Mouse (Mus musculus): ENCODE results near the gene Gm21764. TPM values are rescaled to one million over a fixed set of nuclear protein-coding genes. Genes with fewer than 3 reads are reported as not detected.
"Not testable (repeated sequence)": the region's sequence is repeated elsewhere in the genome, so short reads cannot be mapped to it uniquely, and the experiment has no call there.

Gm21764 gene
- not detected in 2 replicates for polyA plus RNA-seq (2016; fragmentation: Nextera tagmentation; extraction: Ambion mirVana)

DNA sequence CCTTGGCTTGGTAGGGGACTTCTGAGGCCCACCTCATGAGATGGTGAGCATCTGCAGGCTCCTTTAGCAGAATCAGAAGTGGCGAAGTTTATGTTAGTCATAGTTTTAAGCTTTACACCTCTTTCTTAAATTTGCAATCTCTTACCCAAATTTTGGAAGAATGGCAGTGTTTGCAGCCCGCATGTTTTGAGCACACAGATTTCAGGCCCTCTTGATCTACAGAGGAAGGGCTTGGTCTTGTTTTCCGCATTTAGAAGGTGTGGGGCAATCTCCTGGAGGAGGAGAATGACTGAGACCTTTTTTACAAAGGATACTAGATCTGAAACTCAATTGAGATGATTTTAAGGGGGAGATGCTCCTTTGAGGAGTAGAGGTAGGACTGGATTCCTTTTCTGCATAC is at the start of gene Gm21764:
Gene Gm21764 (minus strand): TSS at position 101 of the 400 bp plus-strand sequence.
- H3K4me2 ChIP-seq; H3K9me3 ChIP-seq; H3K9ac ChIP-seq (replicated peaks); ATAC-seq (ENCODE audit: insufficient number of reproducible peaks, insufficient read depth, low FRiP score, low TSS enrichment, low read depth); H3K27me3 ChIP-seq; H3K36me3 ChIP-seq; H3K27ac ChIP-seq; H3K4me3 ChIP-seq (replicated peaks); H3K4me1 ChIP-seq (replicated peaks): not testable (repeated sequence)
- WGBS: no CpG with 5 or more reads among the region's 3 CpGs

DNA sequence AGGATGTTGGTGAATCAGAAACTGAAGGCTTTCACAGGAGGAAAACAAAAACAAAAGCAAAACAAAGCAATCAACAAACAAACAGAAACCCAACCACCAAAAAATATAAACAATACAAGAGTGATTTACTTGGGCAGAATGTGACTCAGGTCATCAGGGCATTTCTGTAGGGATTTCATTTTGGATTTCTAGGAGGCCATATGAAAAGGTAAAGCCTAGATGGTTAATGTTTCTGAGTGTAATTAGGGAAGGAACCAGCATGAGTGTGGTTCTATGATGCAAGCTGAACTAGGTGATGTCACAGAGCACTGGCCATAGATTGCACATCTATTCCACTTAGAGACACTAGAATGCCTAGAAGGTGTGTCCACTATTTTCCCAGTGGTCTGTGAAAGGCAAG is 27.2 kb upstream of the Gm21764 start, which contains the start of gene Ssty1:
Gene Ssty1 (plus strand): TSS at position 301 of the 400 bp plus-strand sequence.
- H3K4me2 ChIP-seq; H3K27me3 ChIP-seq; H3K4me3 ChIP-seq (replicated peaks); H3K36me3 ChIP-seq; H3K9ac ChIP-seq (replicated peaks); H3K9me3 ChIP-seq; H3K27ac ChIP-seq; H3K4me1 ChIP-seq (replicated peaks); ATAC-seq (ENCODE audit: insufficient number of reproducible peaks, insufficient read depth, low FRiP score, low TSS enrichment, low read depth): not testable (repeated sequence)

Other genes with a start within 250 kb of the Gm21764 start
- gene Gm21904, start 215.5 kb downstream of the Gm21764 start, polyA plus RNA-seq (2016; fragmentation: Nextera tagmentation; extraction: Ambion mirVana): not detected in 2 replicates
- gene Gm20772, start 187.1 kb downstream of the Gm21764 start, polyA plus RNA-seq (2016; fragmentation: Nextera tagmentation; extraction: Ambion mirVana): not detected in 2 replicates
- gene Gm20831, start 187.1 kb downstream of the Gm21764 start, polyA plus RNA-seq (2016; fragmentation: Nextera tagmentation; extraction: Ambion mirVana): not detected in 2 replicates
- gene Srsy, start 124.5 kb downstream of the Gm21764 start, polyA plus RNA-seq (2016; fragmentation: Nextera tagmentation; extraction: Ambion mirVana): not detected in 2 replicates
- not detected in 2 replicates for gene Ssty1, start 27.3 kb upstream of the Gm21764 start, polyA plus RNA-seq (2016; fragmentation: Nextera tagmentation; extraction: Ambion mirVana)